In genomic region chr4:123905126-123905668, GRCm38 (mm10) we compare ENCODE assay signal across 8 mouse cellular contexts. TPM values are rescaled to one million over a fixed set of nuclear protein-coding genes. Genes with fewer than 3 reads are reported as not detected.
DNase-seq lines count a peak whose midpoint lies in the region; ATAC-seq lines count a peak whose summit lies in the region.

No protein-coding gene starts in this region.

- H3K27ac ChIP-seq in intestine, embryonic 16.5 days (ENCODE audit: low read length) = peak overlapping the region; percentile 90
- no peak overlapping the region for H3K27ac ChIP-seq in neural tube, embryonic 12.5 days

- ATAC-seq in intestine, embryonic 16.5 days = no peak; the same call in 1 of the 2 replicates
- ATAC-seq in neural tube, embryonic 12.5 days (ENCODE audit: low FRiP score, low read depth) = peak; percentile 67

- DNase-seq in adrenal gland, postnatal 14 days = peak; percentile 53
- DNase-seq in adrenal gland, adult 18-20 months (ENCODE audit: low spot score in 2 of 2) = no peak
- peak; percentile 35 for DNase-seq in ovary, postnatal 14 days (ENCODE audit: low spot score)
- DNase-seq in ovary, postnatal 10 days (ENCODE audit: low spot score) = no peak
- DNase-seq in ovary, adult 18-20 months (ENCODE audit: low spot score) = no peak
- DNase-seq in cerebellum, adult 11-12 months = no peak

- H3K36me3 ChIP-seq in intestine, embryonic 16.5 days (ENCODE audit: control insufficient read depth, insufficient read depth, low read length) = no peaks in the 10 kb centered on the region; the same call in 1 of the 2 replicates
- H3K36me3 ChIP-seq in neural tube, embryonic 12.5 days = 0 out of 2 replicates have a peak, but pooled peaks cover 6% of the 10 kb centered on the region

- no peaks in the 10 kb centered on the region for H3K9me3 ChIP-seq in intestine, embryonic 16.5 days (ENCODE audit: control insufficient read depth, low read length)
- no peaks in the 10 kb centered on the region for H3K9me3 ChIP-seq in neural tube, embryonic 12.5 days

- H3K27me3 ChIP-seq in intestine, embryonic 16.5 days (replicated peaks; ENCODE audit: control insufficient read depth, insufficient read depth, low read length) = no peaks in the 10 kb centered on the region
- H3K27me3 ChIP-seq in neural tube, embryonic 12.5 days (replicated peaks) = no peaks in the 10 kb centered on the region

- H3K4me1 ChIP-seq in intestine, embryonic 16.5 days (ENCODE audit: control insufficient read depth, insufficient read depth, low read length) = peaks cover 8% of the 10 kb centered on the region; the same call in 1 of the 2 replicates
- peaks cover 9% of the 10 kb centered on the region for H3K4me1 ChIP-seq in neural tube, embryonic 12.5 days

- H3K4me2 ChIP-seq in intestine, embryonic 16.5 days (ENCODE audit: low read depth, low read length) = peak overlapping the region; percentile 73
- H3K4me2 ChIP-seq in neural tube, embryonic 12.5 days (replicated peaks) = peak overlapping the region; percentile 96

- WGBS in intestine, embryonic 16.5 days = under 1% methylated on average over 42 of the region's 53 CpGs
- WGBS in neural tube, embryonic 12.5 days = under 1% methylated on average over 50 of the region's 53 CpGs

- H3K4me3 ChIP-seq in intestine, embryonic 16.5 days (ENCODE audit: low read length) = peak overlapping the region; percentile 81
- peak overlapping the region; percentile 79 for H3K4me3 ChIP-seq in neural tube, embryonic 12.5 days

- peak overlapping the region; percentile 82 for H3K9ac ChIP-seq in intestine, embryonic 16.5 days (ENCODE audit: low read depth, low read length)
- H3K9ac ChIP-seq in neural tube, embryonic 12.5 days = peak overlapping the region; percentile 77

RNA-seq across cellular contexts. Expression of gene Mycbp, which starts 0.6 kb away (rescaled TPM):
- total RNA-seq in adrenal gland, postnatal 14 days (2021) = 44.8 and 45.6 TPM in 2 replicates
- total RNA-seq in adrenal gland, adult 18-20 months (2021) = 10 to 100 TPM; 40.4 to 56.8 TPM
- polyA plus RNA-seq in intestine, embryonic 16.5 days (2015; fragmentation: Nextera tagmentation; extraction: Ambion mirVana) = 98.0 and 99.7 TPM in 2 replicates
- 47.0 and 49.5 TPM in 2 replicates for polyA plus RNA-seq in neural tube, embryonic 12.5 days (2016; fragmentation: Nextera tagmentation; extraction: Ambion mirVana)

RNA-seq across cellular contexts. Expression of gene Rragc, which starts 12.0 kb away (rescaled TPM):
- 80.1 and 83.2 TPM in 2 replicates for total RNA-seq in adrenal gland, postnatal 14 days (2021)
- total RNA-seq in adrenal gland, adult 18-20 months (2021) = 10 to 100 TPM; 87.7 to 97.9 TPM
- polyA plus RNA-seq in intestine, embryonic 16.5 days (2015; fragmentation: Nextera tagmentation; extraction: Ambion mirVana) = 52.2 and 52.5 TPM in 2 replicates
- polyA plus RNA-seq in neural tube, embryonic 12.5 days (2016; fragmentation: Nextera tagmentation; extraction: Ambion mirVana) = 62.5 and 65.4 TPM in 2 replicates

RNA-seq across cellular contexts. Expression of gene 4930535I16Rik, which starts 12.6 kb away (rescaled TPM):
- not detected in 2 replicates for total RNA-seq in adrenal gland, postnatal 14 days (2021)
- total RNA-seq in adrenal gland, adult 18-20 months (2021) = not detected
- polyA plus RNA-seq in intestine, embryonic 16.5 days (2015; fragmentation: Nextera tagmentation; extraction: Ambion mirVana) = not detected in 2 replicates
- polyA plus RNA-seq in neural tube, embryonic 12.5 days (2016; fragmentation: Nextera tagmentation; extraction: Ambion mirVana) = not detected in 2 replicates

RNA-seq across cellular contexts. Expression of gene 4933427I04Rik, which starts 45.7 kb away (rescaled TPM):
- total RNA-seq in adrenal gland, postnatal 14 days (2021) = not detected in 2 replicates
- not detected for total RNA-seq in adrenal gland, adult 18-20 months (2021)
- polyA plus RNA-seq in intestine, embryonic 16.5 days (2015; fragmentation: Nextera tagmentation; extraction: Ambion mirVana) = not detected in 2 replicates
- 0.09 TPM in 1 of 2 replicates, not detected in the other for polyA plus RNA-seq in neural tube, embryonic 12.5 days (2016; fragmentation: Nextera tagmentation; extraction: Ambion mirVana)

Comparison
In these comparisons a context has a peak if more than half of its experiments do, and no peak if none do; other contexts are left out.
1. DNase-seq: peak in adrenal gland, postnatal 14 days (single experiment) and ovary, postnatal 14 days (single experiment); none in adrenal gland, adult 18-20 months (0 of 2), ovary, postnatal 10 days (single experiment), ovary, adult 18-20 months (single experiment) and cerebellum, adult 11-12 months (single experiment).